Mouse (Mus musculus) urinary bladder, postnatal 0 days (tissue): ENCODE measurements around the gene Ccdc71l. TPM values are rescaled to one million over a fixed set of nuclear protein-coding genes. Genes with fewer than 3 reads are reported as not detected.

Source experiments
- polyA plus RNA-seq: library from polyadenylated mRNA; unstranded; fragments of >200 nt; fragmentation: Nextera tagmentation; extraction: Ambion mirVana; gene quantifications from 2 replicates; pipeline ENCODE4 v1.2.1, GENCODE M21; 2015

Ccdc71l gene
- polyA plus RNA-seq = 2.0 and 2.4 TPM in 2 replicates

GRCm38 (mm10) chr12:32378528-32379295, at the start of gene Ccdc71l:
Gene Ccdc71l (plus strand): TSS chr12:32378704.

Other genes with a start within 250 kb of the Ccdc71l start
- 1.9 and 2.9 TPM in 2 replicates for gene Pik3cg, start 170.0 kb upstream of the Ccdc71l start, polyA plus RNA-seq